Mouse (Mus musculus): ENCODE measurements around the gene Mfap5. TPM values are rescaled to one million over a fixed set of nuclear protein-coding genes. Genes with fewer than 3 reads are reported as not detected.
A peak's percentile ranks its signal among the peaks of the same experiment; 100 is the strongest.
"Not testable (repeated sequence)": the region's sequence is repeated elsewhere in the genome, so short reads cannot be mapped to it uniquely, and the experiment has no call there.

The Mfap5 gene
- polyA plus RNA-seq, 1 experiment from 2014 or later = 2.0 TPM

- ATAC-seq (ENCODE audit: insufficient number of reproducible peaks, insufficient read depth, low FRiP score, low TSS enrichment, low read depth) = no peak
- Histone ChIP-seq H3K27me3 (no peaks in the 10 kb centered on the region), H3K4me2 (no peak overlapping the region), H3K9me3 (no peaks in the 10 kb centered on the region), H3K36me3 (no peaks in the 10 kb centered on the region), H3K4me1 (no peaks in the 10 kb centered on the region), H3K9ac (no peak overlapping the region), H3K4me3 (no peak overlapping the region), H3K27ac (no peak overlapping the region)
- 82% methylated on average over 1 of the region's 1 CpGs for WGBS
Measured at GRCm38 (mm10) chr6:122517668-122518067, 12.0 kb downstream of the Mfap5 start.

DNA sequence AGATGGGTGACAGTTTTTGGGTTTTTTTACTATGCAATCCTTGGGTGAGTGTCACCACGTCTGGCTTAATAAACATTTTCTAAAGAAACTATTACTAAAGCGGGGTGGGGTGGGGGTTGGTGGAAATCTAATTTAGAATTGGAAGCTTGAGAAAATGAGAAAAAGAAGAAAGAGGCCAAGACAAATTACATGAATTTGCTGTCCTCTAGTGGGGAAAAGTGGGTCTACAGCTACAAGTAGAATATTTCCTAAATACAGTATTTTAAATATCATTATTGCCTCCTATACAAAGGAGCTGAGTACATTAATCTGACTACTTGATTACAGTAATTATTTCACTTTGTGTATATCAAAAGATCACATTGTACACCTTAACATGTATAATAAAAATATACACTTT, 13.7 kb downstream of the Mfap5 start:
- no peak for ATAC-seq (ENCODE audit: insufficient number of reproducible peaks, insufficient read depth, low FRiP score, low TSS enrichment, low read depth)

GRCm38 (mm10) chr6:122522595-122522994, 16.9 kb downstream of the Mfap5 start:
- Histone ChIP-seq H3K4me3 (no peak overlapping the region), H3K27ac (no peak overlapping the region), H3K4me2 (peak overlapping the region; percentile 17; the same call in 1 of the 2 replicates), H3K27me3 (no peaks in the 10 kb centered on the region), H3K9me3 (no peaks in the 10 kb centered on the region), H3K9ac (no peak overlapping the region), H3K36me3 (no peaks in the 10 kb centered on the region), H3K4me1 (no peaks in the 10 kb centered on the region)
- WGBS = 62% methylated on average over 9 of the region's 9 CpGs
- ATAC-seq (ENCODE audit: insufficient number of reproducible peaks, insufficient read depth, low FRiP score, low TSS enrichment, low read depth) = no peak

More for the DNA sequence above, 13.7 kb downstream of the Mfap5 start:
- H3K4me2 ChIP-seq = no peak overlapping the region
- 18% methylated on average over 2 of the region's 2 CpGs for WGBS
- H3K9me3 ChIP-seq = no peaks in the 10 kb centered on the region
- no peak overlapping the region for H3K27ac ChIP-seq
- no peak overlapping the region for H3K9ac ChIP-seq
- no peaks in the 10 kb centered on the region for H3K36me3 ChIP-seq
- H3K4me1 ChIP-seq = no peaks in the 10 kb centered on the region
- no peak overlapping the region for H3K4me3 ChIP-seq
- H3K27me3 ChIP-seq = no peaks in the 10 kb centered on the region

GRCm38 (mm10) chr6:122523289-122523688, 17.6 kb downstream of the Mfap5 start:
- no peaks in the 10 kb centered on the region for H3K27me3 ChIP-seq
- H3K36me3 ChIP-seq = no peaks in the 10 kb centered on the region
- 86% methylated on average over 8 of the region's 8 CpGs for WGBS
- H3K9ac ChIP-seq = no peak overlapping the region
- no peaks in the 10 kb centered on the region for H3K9me3 ChIP-seq
- H3K4me3 ChIP-seq = no peak overlapping the region
- no peak overlapping the region for H3K27ac ChIP-seq
- H3K4me2 ChIP-seq = no peak overlapping the region
- no peak for ATAC-seq (ENCODE audit: insufficient number of reproducible peaks, insufficient read depth, low FRiP score, low TSS enrichment, low read depth)
- H3K4me1 ChIP-seq = no peaks in the 10 kb centered on the region

DNA sequence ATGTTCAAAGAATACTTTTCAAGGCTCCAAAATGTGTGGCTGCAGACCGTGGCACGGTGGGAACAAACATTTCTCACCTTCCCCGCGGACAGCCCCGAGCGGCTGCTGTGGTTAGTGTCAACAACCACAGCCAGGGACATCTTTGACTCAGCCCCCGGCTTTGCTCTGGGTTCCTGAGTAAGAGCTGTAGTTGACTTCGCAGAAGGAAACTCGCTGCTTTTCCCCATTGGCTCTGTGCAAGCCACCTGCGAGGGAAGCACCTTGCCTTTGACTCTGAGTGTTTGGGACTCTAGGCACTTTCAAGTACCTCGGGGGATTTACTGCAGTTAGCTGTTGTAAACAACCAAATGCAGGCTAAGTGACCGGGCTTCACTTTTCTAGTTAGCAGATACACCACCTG, 22.0 kb downstream of the Mfap5 start:
- H3K27me3 ChIP-seq = no peaks in the 10 kb centered on the region
- no peak overlapping the region for H3K4me3 ChIP-seq
- no peaks in the 10 kb centered on the region for H3K36me3 ChIP-seq
- no peaks in the 10 kb centered on the region for H3K9me3 ChIP-seq
- no peak overlapping the region for H3K9ac ChIP-seq
- no peak overlapping the region for H3K4me2 ChIP-seq
- WGBS = 68% methylated on average over 12 of the region's 12 CpGs
- ATAC-seq (ENCODE audit: insufficient number of reproducible peaks, insufficient read depth, low FRiP score, low TSS enrichment, low read depth) = no peak
- no peak overlapping the region for H3K27ac ChIP-seq
- no peaks in the 10 kb centered on the region for H3K4me1 ChIP-seq

- no peak overlapping the region for H3K9ac ChIP-seq
- no peaks in the 10 kb centered on the region for H3K36me3 ChIP-seq
- H3K9me3 ChIP-seq = no peaks in the 10 kb centered on the region
- H3K4me1 ChIP-seq = peaks cover 3% of the 10 kb centered on the region; the same call in 1 of the 2 replicates
- no peak overlapping the region for H3K4me2 ChIP-seq
- H3K27me3 ChIP-seq = no peaks in the 10 kb centered on the region
- H3K27ac ChIP-seq = no peak overlapping the region
- no peak for ATAC-seq (ENCODE audit: insufficient number of reproducible peaks, insufficient read depth, low FRiP score, low TSS enrichment, low read depth)
- 71% methylated on average over 11 of the region's 11 CpGs for WGBS
- H3K4me3 ChIP-seq = no peak overlapping the region
Measured at GRCm38 (mm10) chr6:122528136-122528535, 22.5 kb downstream of the Mfap5 start.

GRCm38 (mm10) chr6:122531466-122532174, 26.0 kb downstream of the Mfap5 start:
- Histone ChIP-seq H3K27me3 (no peaks in the 10 kb centered on the region), H3K9me3 (no peaks in the 10 kb centered on the region), H3K4me3 (no peak overlapping the region), H3K36me3 (no peaks in the 10 kb centered on the region), H3K9ac (no peak overlapping the region), H3K27ac (no peak overlapping the region), H3K4me1 (peaks cover 6% of the 10 kb centered on the region; the same call in 1 of the 2 replicates), H3K4me2 (no peak overlapping the region)
- 57% methylated on average over 8 of the region's 8 CpGs for WGBS
- no peak for ATAC-seq (ENCODE audit: insufficient number of reproducible peaks, insufficient read depth, low FRiP score, low TSS enrichment, low read depth)

DNA sequence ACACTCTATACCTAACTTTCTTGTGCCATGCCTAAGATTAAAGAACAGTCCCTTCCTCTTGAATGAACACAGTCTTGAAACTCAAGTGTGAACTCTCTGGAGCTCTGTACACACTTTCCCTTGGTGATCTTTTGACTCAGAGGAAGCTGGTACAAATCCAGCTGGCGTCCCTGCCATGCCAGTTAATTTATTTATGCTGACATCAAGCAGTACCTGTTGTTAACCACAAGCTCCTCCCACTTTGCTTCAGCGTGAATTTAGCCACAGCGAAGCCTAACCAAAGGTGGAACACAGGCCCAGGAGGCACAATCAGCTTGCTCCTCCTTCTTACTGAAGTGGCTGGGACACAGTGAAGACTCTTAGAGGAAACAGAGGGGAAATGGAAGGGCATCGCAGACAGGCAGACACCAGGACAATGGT, 27.2 kb downstream of the Mfap5 start:
- H3K4me3 ChIP-seq = no peak overlapping the region; the same call in 1 of the 2 replicates
- peak overlapping the region; percentile 40; the same call in 1 of the 2 replicates for H3K9ac ChIP-seq
- H3K4me2 ChIP-seq = peak overlapping the region; percentile 40
- no peaks in the 10 kb centered on the region for H3K27me3 ChIP-seq
- no peaks in the 10 kb centered on the region for H3K36me3 ChIP-seq
- peaks cover 6% of the 10 kb centered on the region; the same call in 1 of the 2 replicates for H3K4me1 ChIP-seq
- ATAC-seq (ENCODE audit: insufficient number of reproducible peaks, insufficient read depth, low FRiP score, low TSS enrichment, low read depth) = 0 out of 2 replicates have a peak, but pooled peaks have one; percentile 43
- WGBS = 4% methylated on average over 4 of the region's 4 CpGs
- H3K27ac ChIP-seq = 0 out of 2 replicates have a peak overlapping the region, but pooled peaks have one; percentile 7
- H3K9me3 ChIP-seq = no peaks in the 10 kb centered on the region

GRCm38 (mm10) chr6:122534032-122534431, 28.4 kb downstream of the Mfap5 start:
- 38% methylated on average over 3 of the region's 3 CpGs for WGBS
- no peaks in the 10 kb centered on the region for H3K9me3 ChIP-seq
- no peak overlapping the region for H3K27ac ChIP-seq
- H3K4me2 ChIP-seq = no peak overlapping the region
- no peaks in the 10 kb centered on the region for H3K27me3 ChIP-seq
- H3K4me1 ChIP-seq = peaks cover 6% of the 10 kb centered on the region; the same call in 1 of the 2 replicates
- ATAC-seq (ENCODE audit: insufficient number of reproducible peaks, insufficient read depth, low FRiP score, low TSS enrichment, low read depth) = no peak
- no peak overlapping the region for H3K9ac ChIP-seq
- H3K36me3 ChIP-seq = no peaks in the 10 kb centered on the region
- no peak overlapping the region for H3K4me3 ChIP-seq

- no peaks in the 10 kb centered on the region for H3K4me1 ChIP-seq
- H3K36me3 ChIP-seq = no peaks in the 10 kb centered on the region
- no peak overlapping the region for H3K27ac ChIP-seq
- H3K4me2 ChIP-seq = no peak overlapping the region
- H3K4me3 ChIP-seq = no peak overlapping the region
- no peaks in the 10 kb centered on the region for H3K9me3 ChIP-seq
- H3K9ac ChIP-seq = no peak overlapping the region
- 78% methylated on average over 9 of the region's 9 CpGs for WGBS
- H3K27me3 ChIP-seq = no peaks in the 10 kb centered on the region
- no peak for ATAC-seq (ENCODE audit: insufficient number of reproducible peaks, insufficient read depth, low FRiP score, low TSS enrichment, low read depth)
Measured at GRCm38 (mm10) chr6:122539564-122539963, 33.9 kb downstream of the Mfap5 start.

GRCm38 (mm10) chr6:122542459-122542858, 36.8 kb downstream of the Mfap5 start:
- H3K36me3 ChIP-seq, H3K4me2 ChIP-seq: not testable (repeated sequence)
- 73% methylated on average over 5 of the region's 5 CpGs for WGBS

GRCm38 (mm10) chr6:122543574-122543973, 37.9 kb downstream of the Mfap5 start:
- Histone ChIP-seq H3K4me3 (no peak overlapping the region), H3K4me1 (no peaks in the 10 kb centered on the region), H3K36me3 (no peaks in the 10 kb centered on the region), H3K9ac (no peak overlapping the region), H3K27ac (no peak overlapping the region), H3K9me3 (no peaks in the 10 kb centered on the region), H3K27me3 (no peaks in the 10 kb centered on the region), H3K4me2 (no peak overlapping the region)
- WGBS = 80% methylated on average over 5 of the region's 5 CpGs
- no peak for ATAC-seq (ENCODE audit: insufficient number of reproducible peaks, insufficient read depth, low FRiP score, low TSS enrichment, low read depth)

More at GRCm38 (mm10) chr6:122542459-122542858, 36.8 kb downstream of the Mfap5 start:
- not testable (repeated sequence) for H3K4me1 ChIP-seq; H3K4me3 ChIP-seq; H3K9me3 ChIP-seq; H3K27ac ChIP-seq; H3K27me3 ChIP-seq; ATAC-seq (ENCODE audit: insufficient number of reproducible peaks, insufficient read depth, low FRiP score, low TSS enrichment, low read depth); H3K9ac ChIP-seq
